ENCODE assay signal across 9 mouse cellular contexts in the genomic region with DNA sequence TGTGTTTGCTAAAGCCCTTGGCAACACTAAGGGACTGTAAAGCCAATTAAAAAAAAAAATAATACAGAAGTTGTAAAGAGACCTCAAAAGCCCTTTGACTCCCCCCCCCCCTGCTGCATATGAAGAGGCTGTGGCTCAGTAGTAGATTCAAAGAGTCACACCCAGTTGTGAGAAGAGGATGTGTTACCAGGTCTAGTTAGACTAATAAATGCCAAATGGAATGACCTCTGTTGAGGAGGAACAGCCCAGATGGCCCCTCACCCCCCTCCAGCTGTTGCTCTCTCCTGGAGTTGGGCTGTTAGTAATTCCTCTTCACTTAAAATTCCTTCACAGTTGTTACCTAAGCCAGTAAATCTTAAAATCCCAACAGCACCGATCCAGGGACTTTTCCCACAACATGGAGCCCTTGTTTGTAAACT.
DNase-seq lines count a peak whose midpoint lies in the region; ATAC-seq and TF ChIP-seq lines count a peak whose summit lies in the region.
"Had no signal": no experiment of that assay in that cellular context is flagged by ENCODE, and none has a peak within 500 bp of the region (broad histone marks: within the 10 kb centered on the region; RNA-seq: fewer than 3 reads in every experiment).

No protein-coding gene starts in this region.

- no peak for TF ChIP-seq EP300 in liver, embryonic 14.5 days (IDR thresholded peaks at IDR 0.05; ENCODE audit: low read depth)

- no peak for DNase-seq in heart, adult 11 months
- peak; percentile 78 for DNase-seq in ES-CJ7 (ENCODE audit: low read depth, low spot score)
- no peak for DNase-seq in liver, embryonic 14.5 days (ENCODE audit: low read depth in 3 of 3, low spot score in 3 of 3)
- DNase-seq in cerebellum, postnatal 4 days (ENCODE audit: low spot score in 2 of 2) = no peak
- no peak for DNase-seq in frontal cortex, postnatal 25 days (ENCODE audit: low spot score in 2 of 2)
- DNase-seq in B cell, adult 2 months = no peak

- no peaks in the 10 kb centered on the region for H3K27me3 ChIP-seq in heart, embryonic 13.5 days (replicated peaks)
- no peaks in the 10 kb centered on the region for H3K27me3 ChIP-seq in embryonic facial prominence, embryonic 13.5 days
- no peaks in the 10 kb centered on the region for H3K27me3 ChIP-seq in liver, embryonic 14.5 days (ENCODE audit: control insufficient read depth, insufficient read depth, low read length)
- H3K27me3 ChIP-seq: forebrain, embryonic 12.5 days had no signal

- peak overlapping the region; percentile 62 for H3K27ac ChIP-seq in heart, embryonic 13.5 days (replicated peaks)
- H3K27ac ChIP-seq in embryonic facial prominence, embryonic 13.5 days = peak overlapping the region; percentile 28; the same call in 1 of the 2 replicates
- H3K27ac ChIP-seq in liver, embryonic 14.5 days = peak overlapping the region; percentile 24; the same call in 1 of the 2 replicates
- H3K27ac ChIP-seq: forebrain, embryonic 12.5 days had no signal

- peaks cover 80% of the 10 kb centered on the region for H3K4me1 ChIP-seq in heart, embryonic 13.5 days
- H3K4me1 ChIP-seq in embryonic facial prominence, embryonic 13.5 days = peaks cover 60% of the 10 kb centered on the region
- H3K4me1 ChIP-seq in liver, embryonic 14.5 days (replicated peaks; ENCODE audit: control insufficient read depth in 2 of 2, insufficient read depth in 2 of 2, low read length in 1 of 2) = peaks cover 11 to 52% of the 10 kb centered on the region in 2 experiments

- no peak overlapping the region for H3K4me3 ChIP-seq in heart, embryonic 13.5 days
- no peak overlapping the region for H3K4me3 ChIP-seq in embryonic facial prominence, embryonic 13.5 days
- H3K4me3 ChIP-seq in liver, embryonic 14.5 days (ENCODE audit: insufficient read depth in 1 of 2, low read depth in 2 of 2, low read length in 2 of 2) = no peak overlapping the region
- H3K4me3 ChIP-seq: forebrain, embryonic 12.5 days had no signal

- peak overlapping the region; percentile 3; the same call in 1 of the 2 replicates for H3K9ac ChIP-seq in heart, embryonic 13.5 days
- no peak overlapping the region for H3K9ac ChIP-seq in embryonic facial prominence, embryonic 13.5 days
- H3K9ac ChIP-seq in liver, embryonic 14.5 days (replicated peaks) = no peak overlapping the region; the same call in 1 of the 2 replicates
- H3K9ac ChIP-seq: forebrain, embryonic 12.5 days had no signal

- TF ChIP-seq CTCF in liver, embryonic 14.5 days (IDR thresholded peaks at IDR 0.05; ENCODE audit: low read depth) = no peak

- H3K9me3 ChIP-seq in heart, embryonic 13.5 days = no peaks in the 10 kb centered on the region
- H3K9me3 ChIP-seq in embryonic facial prominence, embryonic 13.5 days = no peaks in the 10 kb centered on the region
- no peaks in the 10 kb centered on the region for H3K9me3 ChIP-seq in liver, embryonic 14.5 days (ENCODE audit: control insufficient read depth, low read length)
- H3K9me3 ChIP-seq: forebrain, embryonic 12.5 days had no signal

- H3K4me2 ChIP-seq in heart, embryonic 13.5 days = peak overlapping the region; percentile 39
- peak overlapping the region; percentile 21; the same call in 1 of the 2 replicates for H3K4me2 ChIP-seq in embryonic facial prominence, embryonic 13.5 days
- peak overlapping the region; percentile 42 for H3K4me2 ChIP-seq in liver, embryonic 14.5 days (ENCODE audit: low read depth)
- H3K4me2 ChIP-seq: forebrain, embryonic 12.5 days had no signal

- ATAC-seq in heart, embryonic 13.5 days (ENCODE audit: extremely low read depth, insufficient number of reproducible peaks, low FRiP score, low TSS enrichment) = no peak
- no peak for ATAC-seq in embryonic facial prominence, embryonic 13.5 days (ENCODE audit: insufficient number of reproducible peaks, insufficient read depth, low FRiP score, low TSS enrichment, low read depth)
- no peak for ATAC-seq in liver, embryonic 14.5 days (ENCODE audit: insufficient read depth)

- no peaks in the 10 kb centered on the region for H3K36me3 ChIP-seq in heart, embryonic 13.5 days
- H3K36me3 ChIP-seq in embryonic facial prominence, embryonic 13.5 days = no peaks in the 10 kb centered on the region
- H3K36me3 ChIP-seq in liver, embryonic 14.5 days (replicated peaks; ENCODE audit: control insufficient read depth, insufficient read depth, low read depth) = no peaks in the 10 kb centered on the region
- H3K36me3 ChIP-seq: forebrain, embryonic 12.5 days had no signal

- 0% methylated on average over 1 of the region's 1 CpGs for WGBS in heart, embryonic 13.5 days
- 0% methylated on average over 1 of the region's 1 CpGs for WGBS in embryonic facial prominence, embryonic 13.5 days
- 16% methylated on average over 1 of the region's 1 CpGs for WGBS in liver, embryonic 14.5 days (ENCODE audit: insufficient replicate concordance)
